In genomic region chr7:70029311-70029710, GRCm38 (mm10) we compare ENCODE assay signal across 26 mouse cellular contexts.
"Had no signal": no experiment of that assay in that cellular context is flagged by ENCODE, and none has a peak within 500 bp of the region (broad histone marks: within the 10 kb centered on the region; RNA-seq: fewer than 3 reads in every experiment).

No protein-coding gene starts in this region.

- DNase-seq: gastrocnemius, adult 2 months; gastrocnemius, postnatal 10 days; gastrocnemius, postnatal 25 days; heart, adult 18-20 months; heart, postnatal 10 days; heart, postnatal 4 days; kidney, adult 18-20 months; kidney, adult 8-10 months; kidney, postnatal 10 days; kidney, postnatal 25 days; kidney, postnatal 4 days; liver had no signal

- H3K9ac ChIP-seq: heart, embryonic 12.5 days; hindbrain, embryonic 12.5 days; hindbrain, embryonic 14.5 days; intestine, embryonic 15.5 days; limb, embryonic 12.5 days had no signal

- ATAC-seq: hindbrain, embryonic 16.5 days; inflammation-experienced regulatory T-cells, adult 6 months; intestine, embryonic 15.5 days; intestine, postnatal 0 days had no signal

- H3K4me3 ChIP-seq: gastrocnemius, adult 2 months; heart, embryonic 10.5 days; heart, embryonic 12.5 days; hindbrain, embryonic 10.5 days; hindbrain, embryonic 12.5 days; intestine, embryonic 15.5 days; layer of hippocampus, adult 2 months; left cerebral cortex, adult 2 months; limb, embryonic 10.5 days; limb, embryonic 12.5 days had no signal

- H3K9me3 ChIP-seq: heart, embryonic 10.5 days; heart, embryonic 12.5 days; hindbrain, embryonic 10.5 days; hindbrain, embryonic 12.5 days; intestine, embryonic 15.5 days; limb, embryonic 10.5 days; limb, embryonic 12.5 days had no signal

- H3K27ac ChIP-seq: gastrocnemius, adult 2 months; heart, embryonic 10.5 days; hindbrain, embryonic 10.5 days; hindbrain, embryonic 12.5 days; hindbrain, embryonic 14.5 days; intestine, embryonic 15.5 days; layer of hippocampus, adult 2 months; left cerebral cortex, adult 2 months; limb, embryonic 10.5 days; limb, embryonic 12.5 days had no signal

- H3K4me2 ChIP-seq: heart, embryonic 12.5 days; hindbrain, embryonic 12.5 days; hindbrain, embryonic 14.5 days; intestine, embryonic 15.5 days; limb, embryonic 12.5 days; liver, embryonic 11.5 days had no signal

- H3K4me1 ChIP-seq: heart, embryonic 10.5 days; heart, embryonic 12.5 days; hindbrain, embryonic 10.5 days; hindbrain, embryonic 12.5 days; intestine, embryonic 15.5 days; limb, embryonic 10.5 days; limb, embryonic 12.5 days had no signal

- H3K27me3 ChIP-seq: heart, embryonic 12.5 days; hindbrain, embryonic 12.5 days; intestine, embryonic 15.5 days; limb, embryonic 12.5 days had no signal

- H3K36me3 ChIP-seq: heart, embryonic 10.5 days; heart, embryonic 12.5 days; hindbrain, embryonic 10.5 days; hindbrain, embryonic 12.5 days; intestine, embryonic 15.5 days; limb, embryonic 10.5 days; limb, embryonic 12.5 days had no signal
